Mouse (Mus musculus): ENCODE data around the gene Antxr2.

Antxr2 gene

GRCm38 (mm10) chr5:97996500-97997176 is 34.2 kb downstream of the Antxr2 start:
- intact Hi-C loops (cut with DNase I): no loop called here

- intact Hi-C loops (cut with DNase I): no loop called here
Measured at GRCm38 (mm10) chr5:97995881-97996280, 35.0 kb downstream of the Antxr2 start.

- intact Hi-C loops (cut with DNase I): no loop called here
Measured at GRCm38 (mm10) chr5:97986656-97987294, 44.1 kb downstream of the Antxr2 start.

GRCm38 (mm10) chr5:97983375-97983774 is 47.5 kb downstream of the Antxr2 start:
- intact Hi-C loops (cut with DNase I): no loop called here

- intact Hi-C loops (cut with DNase I): no loop called here
Measured at GRCm38 (mm10) chr5:97980472-97980871, 50.4 kb downstream of the Antxr2 start.

GRCm38 (mm10) chr5:97973293-97973692 is 57.5 kb downstream of the Antxr2 start:
- intact Hi-C loops (cut with DNase I): no loop called here

GRCm38 (mm10) chr5:97972029-97972428 is 58.8 kb downstream of the Antxr2 start:
- intact Hi-C loops (cut with DNase I): no loop called here

- intact Hi-C loops (cut with DNase I): no loop called here
Measured at GRCm38 (mm10) chr5:97971236-97971635, 59.6 kb downstream of the Antxr2 start.

GRCm38 (mm10) chr5:97967044-97967443 is 63.8 kb downstream of the Antxr2 start:
- intact Hi-C loops (cut with DNase I): no loop called here

- intact Hi-C loops (cut with DNase I): no loop called here
Measured at GRCm38 (mm10) chr5:97966101-97966500, 64.7 kb downstream of the Antxr2 start.

GRCm38 (mm10) chr5:97964444-97964843 is 66.4 kb downstream of the Antxr2 start:
- intact Hi-C loops (cut with DNase I): no loop called here

- intact Hi-C loops (cut with DNase I): no loop called here
Measured at GRCm38 (mm10) chr5:97962512-97962911, 68.3 kb downstream of the Antxr2 start.

- intact Hi-C loops (cut with DNase I): no loop called here
Measured at GRCm38 (mm10) chr5:97961786-97962185, 69.1 kb downstream of the Antxr2 start.

- intact Hi-C loops (cut with DNase I): no loop called here
Measured at GRCm38 (mm10) chr5:97959651-97960050, 71.2 kb downstream of the Antxr2 start.

- intact Hi-C loops (cut with DNase I): no loop called here
Measured at GRCm38 (mm10) chr5:97959010-97959409, 71.8 kb downstream of the Antxr2 start.

GRCm38 (mm10) chr5:97957501-97957900 is 73.3 kb downstream of the Antxr2 start:
- intact Hi-C loops (cut with DNase I): no loop called here

- intact Hi-C loops (cut with DNase I): no loop called here
Measured at GRCm38 (mm10) chr5:97954193-97954772, 76.6 kb downstream of the Antxr2 start.

GRCm38 (mm10) chr5:97953241-97953920 is 77.5 kb downstream of the Antxr2 start:
- intact Hi-C loops (cut with DNase I): no loop called here

- intact Hi-C loops (cut with DNase I): no loop called here
Measured at GRCm38 (mm10) chr5:97947261-97947660, 83.6 kb downstream of the Antxr2 start.

- intact Hi-C loops (cut with DNase I): no loop called here
Measured at GRCm38 (mm10) chr5:97946236-97946635, 84.6 kb downstream of the Antxr2 start.

- intact Hi-C loops (cut with DNase I): no loop called here
Measured at GRCm38 (mm10) chr5:97935140-97936129, 95.4 kb downstream of the Antxr2 start.
